Mouse (Mus musculus) lung, postnatal 14 days (tissue): ENCODE measurements around the gene Cxcl17.
"Not testable (repeated sequence)": the region's sequence is repeated elsewhere in the genome, so short reads cannot be mapped to it uniquely, and the experiment has no call there.

Experiments used
- DNase-seq: peaks from one replicate; pipeline ENCODE4 v3.0.0; 2021

Cxcl17 gene

GRCm38 (mm10) chr7:25424429-25424828 lies 11.7 kb upstream of the Cxcl17 start:
- DNase-seq, result peak; percentile 94

- no peak for DNase-seq
Measured at GRCm38 (mm10) chr7:25422286-25422841, 9.7 kb upstream of the Cxcl17 start.

GRCm38 (mm10) chr7:25419943-25420342 lies 7.3 kb upstream of the Cxcl17 start:
- DNase-seq, result no peak

- DNase-seq, result no peak
Measured at GRCm38 (mm10) chr7:25419536-25419935, 6.8 kb upstream of the Cxcl17 start.

- peak; percentile 56 for DNase-seq
Measured at GRCm38 (mm10) chr7:25417597-25417996, 4.9 kb upstream of the Cxcl17 start.

GRCm38 (mm10) chr7:25411861-25412260 lies 825 bp downstream of the Cxcl17 start:
- DNase-seq, result no peak

- no peak for DNase-seq
Measured at GRCm38 (mm10) chr7:25410969-25411615, 1.6 kb downstream of the Cxcl17 start.

GRCm38 (mm10) chr7:25409114-25409760 lies 3.4 kb downstream of the Cxcl17 start:
- peak; percentile 48 for DNase-seq

- DNase-seq, result no peak
Measured at GRCm38 (mm10) chr7:25406468-25406867, 6.2 kb downstream of the Cxcl17 start.

GRCm38 (mm10) chr7:25402671-25403101 lies 10.0 kb downstream of the Cxcl17 start:
- DNase-seq, result peak; percentile 75

- DNase-seq, result no peak
Measured at GRCm38 (mm10) chr7:25401986-25402385, 10.7 kb downstream of the Cxcl17 start.

- no peak for DNase-seq
Measured at GRCm38 (mm10) chr7:25401551-25401950, 11.1 kb downstream of the Cxcl17 start.

- DNase-seq, result not testable (repeated sequence)
Measured at GRCm38 (mm10) chr7:25399028-25399427, 13.7 kb downstream of the Cxcl17 start.

GRCm38 (mm10) chr7:25398610-25399009 lies 14.1 kb downstream of the Cxcl17 start, which contains the start of gene Lipe:
Gene Lipe, minus strand, starts transcription at chr7:25398710.
- DNase-seq, result no peak

- no peak for DNase-seq
Measured at GRCm38 (mm10) chr7:25396621-25397020, 16.1 kb downstream of the Cxcl17 start.

- DNase-seq, result peak; percentile 98
Measured at GRCm38 (mm10) chr7:25395558-25396521, 16.8 kb downstream of the Cxcl17 start.

GRCm38 (mm10) chr7:25395186-25395557 lies 17.5 kb downstream of the Cxcl17 start:
- no peak for DNase-seq

GRCm38 (mm10) chr7:25394754-25395153 lies 17.9 kb downstream of the Cxcl17 start:
- DNase-seq, result no peak

- no peak for DNase-seq
Measured at GRCm38 (mm10) chr7:25393451-25394210, 19.1 kb downstream of the Cxcl17 start.

- DNase-seq, result no peak
Measured at GRCm38 (mm10) chr7:25392851-25393250, 19.8 kb downstream of the Cxcl17 start.

- no peak for DNase-seq
Measured at GRCm38 (mm10) chr7:25391856-25392453, 20.7 kb downstream of the Cxcl17 start.

GRCm38 (mm10) chr7:25390986-25391385 lies 21.7 kb downstream of the Cxcl17 start:
- no peak for DNase-seq
